In genomic region chr4:89440326-89440725, GRCm38 (mm10) we compare ENCODE assay signal across 12 mouse cellular contexts.
"Had no signal": no experiment of that assay in that cellular context is flagged by ENCODE, and none has a peak within 500 bp of the region (broad histone marks: within the 10 kb centered on the region; RNA-seq: fewer than 3 reads in every experiment).

No protein-coding gene starts in this region.

- H3K27ac ChIP-seq: kidney, embryonic 15.5 days; liver, embryonic 13.5 days; macrophage had no signal

- H3K4me3 ChIP-seq: kidney, embryonic 15.5 days; liver, embryonic 13.5 days had no signal

- H3K4me2 ChIP-seq: kidney, embryonic 15.5 days; liver, embryonic 13.5 days had no signal

- H3K27me3 ChIP-seq: kidney, embryonic 15.5 days; liver, embryonic 13.5 days had no signal

- H3K9ac ChIP-seq: kidney, embryonic 15.5 days; liver, embryonic 13.5 days had no signal

- DNase-seq: kidney, adult 8-10 months; kidney, postnatal 10 days; kidney, postnatal 4 days; layer of hippocampus, adult 9-11 months; liver, embryonic 13.5 days; lung, adult 2 months; lung, postnatal 10 days; midbrain, embryonic 14.5 days; thymus, adult 18-20 months; thymus, postnatal 36 days had no signal

- H3K36me3 ChIP-seq: kidney, embryonic 15.5 days; liver, embryonic 13.5 days had no signal

- H3K9me3 ChIP-seq: kidney, embryonic 15.5 days; liver, embryonic 13.5 days had no signal

- H3K4me1 ChIP-seq: kidney, embryonic 15.5 days had no signal
